Mouse (Mus musculus): ENCODE data around the gene Lmx1a.

Lmx1a gene

DNA sequence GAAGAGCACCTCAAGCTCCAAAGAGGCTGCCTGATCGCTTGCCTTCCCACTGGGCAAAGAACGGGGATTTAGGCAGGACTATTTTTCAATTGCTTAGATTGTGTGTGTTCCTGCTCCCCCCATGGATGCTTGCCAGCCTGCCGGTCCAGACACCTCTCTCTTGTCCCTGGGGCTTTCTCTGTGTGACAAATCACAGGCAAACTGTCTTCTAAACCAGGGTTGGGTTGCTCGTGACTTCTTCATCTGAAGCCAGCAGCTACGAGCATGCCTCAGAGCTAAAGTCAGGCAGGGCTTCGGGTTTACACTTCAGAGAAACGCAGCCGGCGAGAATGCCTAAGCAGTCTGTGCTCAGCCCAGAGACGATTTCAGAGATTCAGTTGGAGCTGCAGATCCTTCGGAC, 189.3 kb downstream of the Lmx1a start:
- DNase-seq (ENCODE audit: low read depth), result no peak

DNA sequence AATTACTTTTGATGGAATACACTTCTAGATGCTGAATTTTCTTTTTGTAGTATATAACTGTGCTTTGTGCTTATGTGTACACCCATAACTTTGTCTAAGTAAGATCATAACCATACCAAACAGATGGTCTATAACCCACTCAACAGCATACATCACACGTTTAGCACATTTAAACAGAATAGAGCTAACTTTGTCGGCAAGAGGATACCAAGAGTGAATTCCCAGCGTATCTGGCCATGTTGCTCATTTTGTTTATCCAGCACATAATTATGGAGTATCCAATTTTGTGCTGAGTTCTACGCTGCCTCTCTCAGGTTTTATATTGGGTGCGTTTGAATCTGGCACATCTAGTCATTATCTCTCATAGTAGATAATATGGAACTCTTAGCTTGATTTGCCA, 196.7 kb downstream of the Lmx1a start:
- DNase-seq (ENCODE audit: low read depth), result no peak

DNA sequence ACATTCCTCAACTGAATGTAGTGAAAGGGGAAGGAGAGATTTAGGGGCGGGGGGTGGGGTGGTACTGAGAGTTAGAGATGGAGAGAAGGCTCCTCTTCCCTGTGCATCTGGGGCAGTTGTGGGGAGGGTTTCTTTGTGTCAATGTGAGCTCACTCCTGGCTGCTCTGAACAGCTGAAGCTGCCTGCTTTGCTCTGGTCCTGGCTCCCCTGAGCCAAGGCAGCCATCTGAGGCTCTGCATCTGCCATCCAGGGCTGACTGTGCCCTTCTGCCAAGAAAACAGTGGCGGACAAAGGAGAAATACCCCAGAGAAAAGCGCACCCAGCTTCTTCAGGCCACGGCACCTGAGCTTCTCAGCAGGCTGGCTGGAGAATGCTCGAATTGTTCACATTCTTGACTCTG, 199.1 kb downstream of the Lmx1a start:
- DNase-seq (ENCODE audit: low read depth), result no peak

DNA sequence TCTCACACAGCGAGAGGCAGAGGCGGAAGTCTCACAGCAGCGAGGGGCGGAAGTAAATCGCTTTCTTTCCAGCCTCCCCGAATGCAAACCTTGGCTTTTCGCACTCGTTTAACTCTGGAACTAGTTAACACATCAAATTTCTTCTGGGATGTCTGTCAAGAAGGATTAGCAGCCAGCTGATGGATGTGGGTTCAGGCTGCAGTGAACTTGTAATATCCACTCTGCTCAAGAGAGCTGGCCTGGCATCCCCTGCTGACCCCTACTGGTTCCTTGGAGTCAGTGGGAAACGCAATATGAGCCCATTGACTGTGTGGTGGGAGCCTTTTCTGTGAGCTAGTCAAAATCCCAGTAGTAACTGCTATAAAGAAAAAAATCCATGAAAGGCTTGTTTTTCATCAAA, 199.8 kb downstream of the Lmx1a start:
- DNase-seq (ENCODE audit: low read depth), result no peak

DNA sequence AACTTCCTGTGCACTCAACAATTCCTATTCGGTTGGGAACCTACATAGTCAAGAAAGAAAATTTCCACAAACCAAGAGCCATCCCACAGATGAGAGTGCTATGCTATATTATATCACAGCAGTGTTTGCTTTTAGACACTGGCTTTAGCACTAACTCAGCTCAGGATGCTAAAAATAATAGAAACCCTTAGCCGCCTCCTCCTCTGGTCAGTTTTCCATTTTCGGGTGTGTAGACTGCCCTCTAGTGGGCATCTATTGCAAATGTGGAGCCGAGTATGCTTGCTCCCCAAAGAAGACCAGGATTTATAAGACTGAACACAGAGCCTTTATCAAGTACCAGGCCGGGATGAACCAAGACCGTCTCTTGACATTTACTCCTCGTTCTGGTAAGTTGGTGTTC, 207.2 kb downstream of the Lmx1a start:
- peak; percentile 6 for DNase-seq (ENCODE audit: low read depth)

Data from c-Kit-positive CD71-negative TER-119-negative erythroid progenitor cells, embryonic 14.5 days (primary cell).